ENCODE assay signal across 6 mouse cellular contexts in genomic region chr12:115312604-115313003, GRCm38 (mm10).
ATAC-seq and TF ChIP-seq lines count a peak whose summit lies in the region.
"Not testable (repeated sequence)": the region's sequence is repeated elsewhere in the genome, so short reads cannot be mapped to it uniquely, and the experiment has no call there.

No protein-coding gene starts in this region.

- not testable (repeated sequence) for H3K4me3 ChIP-seq in bone marrow macrophage, adult 2 months (ENCODE audit: insufficient read depth, low read length); macrophage (ENCODE audit: inconsistent target)

- not testable (repeated sequence) for TF ChIP-seq CTCF in bone marrow macrophage, adult 2 months (IDR thresholded peaks at IDR 0.05; ENCODE audit: low read depth, low read length)

- 25% methylated on average over 1 of the region's 1 CpGs for WGBS in macrophage (ENCODE audit: missing documents)

- H3K79me2 ChIP-seq in macrophage (ENCODE audit: inconsistent target), result not testable (repeated sequence)

- H3K36me3 ChIP-seq in macrophage (ENCODE audit: inconsistent target), result not testable (repeated sequence)

- ATAC-seq in common myeloid progenitor, adult 5-6 weeks (replicated peaks; ENCODE audit: low read depth, poor library complexity, severe bottlenecking), result 0 out of 2 replicates have a peak, but pooled peaks have one; percentile 37
- ATAC-seq in granulocyte monocyte progenitor cell, adult 5-6 weeks (replicated peaks; ENCODE audit: poor library complexity, severe bottlenecking), result peak; percentile 79
- ATAC-seq in megakaryocyte, adult 5-6 weeks (ENCODE audit: poor library complexity, severe bottlenecking), result peak; percentile 74
- ATAC-seq in megakaryocyte progenitor cell, adult 5-6 weeks (replicated peaks; ENCODE audit: poor library complexity), result peak; percentile 49; the same call in 1 of the 2 replicates

- H3K27ac ChIP-seq in bone marrow macrophage, adult 2 months (ENCODE audit: insufficient read depth, low read depth, low read length), result peak overlapping the region; percentile 99
- peak overlapping the region; percentile 95 for H3K27ac ChIP-seq in macrophage

- TF ChIP-seq POLR2A in bone marrow macrophage, adult 2 months (IDR thresholded peaks at IDR 0.05; ENCODE audit: borderline replicate concordance, low read depth, low read length), result not testable (repeated sequence)

- not testable (repeated sequence) for H3K4me1 ChIP-seq in bone marrow macrophage, adult 2 months (ENCODE audit: control insufficient read depth, insufficient read depth, low read length)
